Mouse (Mus musculus): ENCODE data around the gene Ddx39b. TPM values are rescaled to one million over a fixed set of nuclear protein-coding genes. Genes with fewer than 3 reads are reported as not detected.
"Not testable (repeated sequence)": the region's sequence is repeated elsewhere in the genome, so short reads cannot be mapped to it uniquely, and the experiment has no call there.

Ddx39b gene
- polyA plus RNA-seq, 1 experiment from 2014 or later: 213 TPM

DNA sequence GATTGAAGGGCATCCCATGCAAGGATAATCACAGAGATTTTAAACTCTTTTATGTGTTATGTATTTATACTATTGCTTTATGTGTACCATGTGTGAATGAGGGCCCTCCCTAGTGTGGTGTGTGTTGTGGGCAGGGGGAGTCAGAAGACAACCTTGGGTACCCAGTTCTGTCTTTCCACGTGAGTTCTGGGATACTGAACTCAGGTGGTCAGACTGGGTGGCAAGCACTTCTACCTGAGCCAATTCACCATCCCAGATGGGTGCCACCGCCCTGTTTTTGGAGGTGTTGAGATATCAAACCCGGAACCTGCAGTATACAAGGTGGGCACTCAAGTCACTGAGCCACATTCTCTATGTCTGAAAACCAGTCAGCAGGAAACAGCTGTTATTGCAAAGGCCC is 30.7 kb downstream of the Ddx39b start:
- 66% methylated on average over 3 of the region's 3 CpGs for WGBS
- H3K4me3 ChIP-seq: no peak overlapping the region
- no peaks in the 10 kb centered on the region for H3K36me3 ChIP-seq
- H3K27ac ChIP-seq: no peak overlapping the region
- H3K9ac ChIP-seq: no peak overlapping the region
- H3K9me3 ChIP-seq (replicated peaks): no peaks in the 10 kb centered on the region
- no peak overlapping the region for H3K4me2 ChIP-seq
- ATAC-seq (replicated peaks; ENCODE audit: insufficient number of reproducible peaks, insufficient read depth, low FRiP score, low read depth): no peak
- peaks cover 32% of the 10 kb centered on the region for H3K27me3 ChIP-seq
- no peaks in the 10 kb centered on the region for H3K4me1 ChIP-seq (replicated peaks)

DNA sequence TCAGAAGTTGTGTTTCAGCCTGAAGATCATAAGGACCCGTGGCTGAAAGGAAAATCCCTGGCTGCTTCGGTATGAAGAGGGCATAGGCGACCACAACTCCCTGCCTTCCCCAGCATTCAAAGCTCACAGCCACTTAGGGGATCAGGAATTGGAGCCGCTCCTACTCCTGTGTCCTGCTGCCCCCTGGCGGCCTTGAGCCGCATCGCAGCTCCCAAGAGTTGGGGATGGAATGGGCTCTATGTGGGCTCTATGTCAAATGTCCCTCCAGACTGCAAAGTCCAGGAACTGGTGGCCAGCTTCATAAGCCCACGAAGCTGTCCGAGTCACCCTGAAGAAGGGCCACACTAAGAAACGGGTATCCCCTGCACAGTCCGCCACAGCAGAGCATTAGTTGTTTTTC is 33.2 kb downstream of the Ddx39b start:
- H3K4me1 ChIP-seq (replicated peaks): no peaks in the 10 kb centered on the region
- H3K4me3 ChIP-seq: no peak overlapping the region
- H3K27me3 ChIP-seq: peaks cover 32% of the 10 kb centered on the region
- H3K9me3 ChIP-seq (replicated peaks): no peaks in the 10 kb centered on the region
- H3K9ac ChIP-seq: no peak overlapping the region
- 6% methylated on average over 11 of the region's 11 CpGs for WGBS
- no peak overlapping the region for H3K27ac ChIP-seq
- no peak overlapping the region for H3K4me2 ChIP-seq
- H3K36me3 ChIP-seq: no peaks in the 10 kb centered on the region
- no peak; the same call in 1 of the 2 replicates for ATAC-seq (replicated peaks; ENCODE audit: insufficient number of reproducible peaks, insufficient read depth, low FRiP score, low read depth)

DNA sequence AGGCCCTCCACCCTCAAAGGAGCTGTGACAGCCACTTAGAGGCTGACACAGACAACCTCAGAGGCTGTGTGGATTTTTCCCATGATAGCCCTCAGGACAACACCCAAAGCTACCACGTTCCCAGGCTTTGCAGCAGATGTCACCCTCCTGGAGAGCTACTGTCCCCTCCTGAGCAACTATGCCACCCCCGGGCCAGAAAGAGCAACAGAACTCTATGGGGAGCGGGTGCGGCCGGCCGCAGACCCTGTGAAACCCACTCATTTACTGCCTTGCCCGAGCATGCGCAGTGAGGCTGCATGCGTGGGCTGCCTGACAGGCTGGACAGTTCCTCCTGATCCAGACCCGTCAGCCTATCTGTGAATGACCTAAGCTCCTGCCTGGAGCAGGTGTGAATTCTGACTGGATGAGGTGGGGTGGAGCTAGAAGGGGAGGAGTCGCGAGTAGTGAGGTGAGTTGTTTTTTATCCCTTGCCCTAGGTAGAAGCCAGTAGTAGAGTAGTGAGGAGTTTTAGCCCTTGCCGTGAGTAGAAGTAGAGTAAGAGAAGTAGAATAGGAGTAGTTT is 34.8 kb downstream of the Ddx39b start:
- H3K4me3 ChIP-seq: no peak overlapping the region
- no peak overlapping the region for H3K27ac ChIP-seq
- no peak for ATAC-seq (replicated peaks; ENCODE audit: insufficient number of reproducible peaks, insufficient read depth, low FRiP score, low read depth)
- 18% methylated on average over 13 of the region's 13 CpGs for WGBS
- H3K4me2 ChIP-seq: no peak overlapping the region
- H3K9me3 ChIP-seq (replicated peaks): no peaks in the 10 kb centered on the region
- no peak overlapping the region for H3K9ac ChIP-seq
- no peaks in the 10 kb centered on the region for H3K36me3 ChIP-seq
- H3K27me3 ChIP-seq: peaks cover 32% of the 10 kb centered on the region
- H3K4me1 ChIP-seq (replicated peaks): no peaks in the 10 kb centered on the region

DNA sequence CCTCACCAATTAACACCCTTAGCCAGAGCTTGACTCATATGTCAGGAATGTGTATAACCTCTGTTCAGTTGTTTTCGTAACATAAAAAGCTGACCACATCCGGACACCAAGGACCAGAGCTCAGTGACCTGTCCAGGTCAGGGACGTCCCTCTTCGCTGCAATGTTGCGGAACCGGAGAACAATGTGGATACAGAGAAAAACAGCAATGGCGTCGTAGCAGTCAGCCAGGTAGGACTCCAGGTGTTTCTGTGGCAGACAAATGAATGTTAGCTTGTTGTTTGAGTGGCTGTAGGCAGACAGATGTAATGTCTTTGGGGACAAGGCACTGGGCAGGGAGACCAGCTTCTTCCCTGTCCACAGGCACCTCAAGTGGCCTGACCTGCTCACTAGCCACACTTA is 36.5 kb downstream of the Ddx39b start:
- H3K27me3 ChIP-seq: peaks cover 32% of the 10 kb centered on the region
- H3K9ac ChIP-seq: no peak overlapping the region
- H3K27ac ChIP-seq: no peak overlapping the region
- no peak overlapping the region for H3K4me3 ChIP-seq
- no peaks in the 10 kb centered on the region for H3K9me3 ChIP-seq (replicated peaks)
- no peak overlapping the region for H3K4me2 ChIP-seq
- no peaks in the 10 kb centered on the region for H3K36me3 ChIP-seq
- 81% methylated on average over 8 of the region's 8 CpGs for WGBS
- ATAC-seq (replicated peaks; ENCODE audit: insufficient number of reproducible peaks, insufficient read depth, low FRiP score, low read depth): no peak
- no peaks in the 10 kb centered on the region for H3K4me1 ChIP-seq (replicated peaks)

DNA sequence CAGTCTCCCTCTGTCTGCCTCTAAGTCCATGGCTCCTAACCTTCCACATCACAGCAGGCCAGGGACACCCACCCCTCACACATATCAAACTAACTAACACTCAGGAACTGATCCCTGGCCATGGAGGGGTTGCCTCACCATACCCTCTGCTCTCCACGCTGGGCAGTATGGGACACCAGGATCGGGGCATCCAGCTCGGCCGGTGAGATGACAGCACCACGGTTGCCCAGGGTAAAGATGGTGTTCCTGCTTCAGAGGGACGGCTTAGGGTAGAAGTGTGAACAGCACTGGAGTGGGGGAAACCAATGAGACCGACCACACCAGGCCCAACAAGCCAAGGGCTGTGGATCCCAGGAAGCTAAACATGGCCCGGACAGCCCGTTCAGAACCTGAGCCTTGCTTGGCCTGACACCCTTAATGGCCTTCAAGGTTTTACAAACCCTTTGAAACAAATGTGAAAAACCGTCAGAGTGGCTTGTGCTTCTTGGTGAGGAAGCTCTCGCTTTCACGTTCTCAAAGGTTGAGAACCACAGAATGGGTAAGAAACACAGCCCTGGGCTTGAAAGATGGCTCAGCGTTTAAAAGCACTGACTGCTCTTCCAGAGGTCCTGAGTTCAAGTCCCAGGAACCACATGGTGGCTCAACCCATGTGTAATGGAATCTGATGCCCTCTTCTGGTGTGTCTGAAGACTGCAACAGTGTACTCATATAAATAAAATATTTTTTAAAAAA is 37.6 kb downstream of the Ddx39b start:
- no peaks in the 10 kb centered on the region for H3K9me3 ChIP-seq (replicated peaks)
- no peaks in the 10 kb centered on the region for H3K36me3 ChIP-seq
- H3K27me3 ChIP-seq: peaks cover 32% of the 10 kb centered on the region
- no peaks in the 10 kb centered on the region for H3K4me1 ChIP-seq (replicated peaks)
- 79% methylated on average over 13 of the region's 13 CpGs for WGBS
- H3K27ac ChIP-seq: no peak overlapping the region
- no peak overlapping the region for H3K4me2 ChIP-seq
- H3K4me3 ChIP-seq: no peak overlapping the region
- ATAC-seq (replicated peaks; ENCODE audit: insufficient number of reproducible peaks, insufficient read depth, low FRiP score, low read depth): no peak
- no peak overlapping the region for H3K9ac ChIP-seq

DNA sequence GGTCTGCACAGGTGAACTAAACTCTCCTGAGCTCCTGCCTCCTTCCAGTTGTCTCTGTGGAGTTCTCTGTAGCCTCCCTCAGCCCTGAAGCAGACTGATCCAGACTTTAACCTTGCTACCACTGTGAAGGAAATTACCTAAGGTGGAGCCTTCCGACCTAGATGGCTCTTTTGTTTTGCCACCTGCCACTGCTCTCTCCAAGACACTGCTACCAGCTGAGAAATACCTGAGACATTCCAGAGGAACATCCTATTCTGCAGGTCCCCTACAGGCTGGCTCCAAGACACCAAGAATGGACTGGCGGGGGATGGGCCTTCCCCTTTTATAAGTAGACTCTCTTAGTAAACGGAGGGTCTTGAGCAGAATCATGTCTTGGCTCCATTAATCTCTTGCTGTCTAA is 38.7 kb downstream of the Ddx39b start:
- no peak overlapping the region for H3K27ac ChIP-seq
- no peak for ATAC-seq (replicated peaks; ENCODE audit: insufficient number of reproducible peaks, insufficient read depth, low FRiP score, low read depth)
- no peak overlapping the region for H3K4me3 ChIP-seq
- no peaks in the 10 kb centered on the region for H3K36me3 ChIP-seq
- peaks cover 28% of the 10 kb centered on the region for H3K27me3 ChIP-seq
- no peaks in the 10 kb centered on the region for H3K9me3 ChIP-seq (replicated peaks)
- WGBS: 69% methylated on average over 3 of the region's 3 CpGs
- no peaks in the 10 kb centered on the region for H3K4me1 ChIP-seq (replicated peaks)
- H3K4me2 ChIP-seq: no peak overlapping the region
- H3K9ac ChIP-seq: no peak overlapping the region

DNA sequence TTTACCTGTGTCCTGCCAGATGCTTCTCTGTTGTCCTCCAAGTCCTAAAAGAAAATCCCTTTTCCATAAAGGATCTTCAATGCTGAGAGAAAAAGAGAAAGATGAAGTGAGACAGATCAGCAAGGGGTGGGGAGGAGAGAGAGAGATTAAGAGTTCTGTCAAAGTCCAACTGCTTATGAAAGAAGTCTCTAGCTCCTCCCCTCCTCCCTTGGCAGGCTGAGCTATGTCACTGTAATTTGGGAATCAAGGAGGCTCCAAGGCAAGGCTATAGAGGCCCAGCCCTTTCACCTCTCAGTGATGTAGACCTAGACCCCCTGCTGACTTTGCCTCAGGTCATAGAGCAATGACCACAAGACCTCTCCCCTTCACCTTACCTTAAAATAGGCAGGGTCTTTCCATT is 43.9 kb downstream of the Ddx39b start:
- Histone ChIP-seq H3K27me3 (peaks cover 12% of the 10 kb centered on the region; the same call in 1 of the 2 replicates), H3K4me1 (replicated peaks) (no peaks in the 10 kb centered on the region), H3K4me2 (no peak overlapping the region), H3K9ac (no peak overlapping the region), H3K27ac (no peak overlapping the region), H3K4me3 (no peak overlapping the region), H3K9me3 (replicated peaks) (no peaks in the 10 kb centered on the region), H3K36me3 (no peaks in the 10 kb centered on the region)
- no peak for ATAC-seq (replicated peaks; ENCODE audit: insufficient number of reproducible peaks, insufficient read depth, low FRiP score, low read depth)

DNA sequence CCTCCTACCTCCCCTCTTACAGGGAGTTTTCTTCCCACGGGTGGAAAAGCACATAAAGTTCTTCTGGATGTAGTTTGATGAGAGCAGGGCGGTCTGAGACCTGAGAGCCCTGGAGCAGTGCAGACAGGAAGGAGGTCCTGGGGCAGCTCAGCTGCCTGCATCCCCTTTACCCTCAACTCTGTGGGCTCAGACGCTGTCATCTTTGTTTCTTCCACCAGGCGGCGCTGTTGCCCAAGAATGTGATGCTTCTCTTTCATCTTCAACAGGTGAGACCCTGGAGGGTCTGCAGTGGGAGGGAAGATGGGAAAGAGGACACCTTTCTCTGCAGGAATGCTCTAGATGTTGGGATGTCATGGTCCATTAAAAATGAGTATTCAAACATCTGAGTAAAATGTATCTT is 54.2 kb downstream of the Ddx39b start:
- H3K9ac ChIP-seq; ATAC-seq (replicated peaks; ENCODE audit: insufficient number of reproducible peaks, insufficient read depth, low FRiP score, low read depth); H3K27ac ChIP-seq; H3K36me3 ChIP-seq; H3K9me3 ChIP-seq (replicated peaks); H3K4me3 ChIP-seq; H3K4me1 ChIP-seq (replicated peaks); H3K4me2 ChIP-seq: not testable (repeated sequence)
- peaks cover 12% of the 10 kb centered on the region; the same call in 1 of the 2 replicates for H3K27me3 ChIP-seq
- 7% methylated on average over 5 of the region's 5 CpGs for WGBS

DNA sequence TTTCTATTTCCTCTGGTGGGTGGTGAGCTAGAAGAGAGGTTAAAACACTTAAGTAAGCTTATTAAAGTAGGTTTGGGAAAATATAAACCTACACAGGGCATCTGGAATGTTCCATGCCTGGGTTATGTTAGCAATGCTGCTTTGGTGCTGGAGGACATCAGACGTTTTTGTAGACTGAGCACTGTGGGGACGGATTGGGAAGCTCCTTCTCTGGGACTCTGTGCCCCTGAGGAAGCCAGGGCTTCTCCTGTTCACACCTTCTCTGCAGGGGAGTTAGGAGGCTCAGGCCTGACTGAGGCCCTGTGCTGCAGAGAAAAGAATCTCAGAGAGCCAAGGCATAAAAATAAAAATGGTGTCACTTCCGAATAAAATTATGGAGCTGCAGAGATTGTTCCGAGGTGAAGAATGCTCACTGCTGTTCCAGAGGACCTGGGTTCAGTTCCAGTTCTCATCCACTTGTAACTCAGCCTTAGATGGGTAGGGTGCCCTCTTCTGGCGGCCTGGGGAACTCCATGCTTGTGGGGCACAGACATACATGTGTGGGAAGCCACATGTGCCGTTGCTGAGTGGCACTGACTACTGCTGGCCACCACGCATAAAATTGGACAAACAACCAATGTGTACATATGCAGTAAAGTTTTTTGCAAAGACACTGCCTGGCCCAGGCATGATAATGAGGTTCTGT is 58.9 kb downstream of the Ddx39b start:
- not testable (repeated sequence) for H3K4me3 ChIP-seq; H3K4me1 ChIP-seq (replicated peaks); H3K4me2 ChIP-seq; ATAC-seq (replicated peaks; ENCODE audit: insufficient number of reproducible peaks, insufficient read depth, low FRiP score, low read depth); H3K9me3 ChIP-seq (replicated peaks); H3K36me3 ChIP-seq; H3K27ac ChIP-seq; H3K9ac ChIP-seq; H3K27me3 ChIP-seq
- WGBS: 85% methylated on average over 7 of the region's 7 CpGs

DNA sequence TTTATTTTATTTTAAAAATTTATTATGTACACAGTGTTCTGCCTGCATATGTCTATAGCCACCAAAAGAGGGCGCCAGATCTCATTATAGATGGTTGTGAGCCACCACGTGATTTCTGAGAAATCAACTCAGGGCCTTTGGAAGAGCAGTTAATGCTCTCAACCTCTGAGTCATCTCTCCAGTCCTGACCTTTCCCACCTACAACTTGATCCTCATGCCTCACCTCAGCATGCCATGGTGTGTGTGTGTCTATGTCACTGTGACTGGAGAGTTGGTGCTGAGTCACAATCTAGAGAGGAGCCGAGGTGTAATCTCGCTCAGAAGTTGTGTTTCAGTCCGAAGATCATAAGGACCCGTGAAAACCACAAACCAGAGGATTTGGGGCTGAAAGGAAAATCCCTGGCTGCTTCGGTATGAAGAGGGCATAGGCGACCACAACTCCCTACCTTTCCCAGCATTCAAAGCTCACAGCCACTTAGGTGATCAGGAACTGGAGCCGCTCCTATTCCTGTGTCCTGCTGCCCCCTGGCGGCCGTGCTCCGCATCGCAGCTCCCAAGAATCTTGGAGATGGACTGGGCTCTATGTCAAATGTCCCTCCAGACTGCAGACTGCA is 60.2 kb downstream of the Ddx39b start:
- Histone ChIP-seq H3K9me3 (replicated peaks) (no peaks in the 10 kb centered on the region), H3K4me3 (no peak overlapping the region), H3K36me3 (no peaks in the 10 kb centered on the region), H3K27ac (no peak overlapping the region), H3K9ac (no peak overlapping the region), H3K4me1 (replicated peaks) (no peaks in the 10 kb centered on the region), H3K27me3 (peaks cover 8% of the 10 kb centered on the region), H3K4me2 (no peak overlapping the region)
- 24% methylated on average over 13 of the region's 13 CpGs for WGBS
- ATAC-seq (replicated peaks; ENCODE audit: insufficient number of reproducible peaks, insufficient read depth, low FRiP score, low read depth): no peak

DNA sequence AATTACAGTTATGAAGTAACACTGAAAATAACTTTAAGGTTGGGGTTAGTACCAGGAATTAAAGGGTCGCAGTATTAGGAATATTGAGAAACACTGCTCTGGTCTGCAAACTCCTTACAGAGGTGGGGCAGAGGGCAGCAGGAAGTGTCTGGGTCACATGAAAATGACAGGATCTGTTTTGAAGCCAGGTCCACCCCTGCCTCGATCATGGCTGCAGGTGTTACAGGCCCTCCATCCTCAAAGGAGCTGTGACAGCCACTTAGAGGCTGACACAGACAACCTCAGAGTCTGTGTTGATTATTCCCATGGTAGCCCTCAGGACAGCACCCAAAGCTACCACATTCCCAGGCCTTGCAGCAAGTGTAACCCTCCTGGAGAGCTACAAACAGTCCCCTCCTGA is 61.7 kb downstream of the Ddx39b start:
- no peak overlapping the region for H3K4me3 ChIP-seq
- no peaks in the 10 kb centered on the region for H3K9me3 ChIP-seq (replicated peaks)
- no peaks in the 10 kb centered on the region for H3K36me3 ChIP-seq
- H3K27me3 ChIP-seq: peaks cover 18% of the 10 kb centered on the region
- ATAC-seq (replicated peaks; ENCODE audit: insufficient number of reproducible peaks, insufficient read depth, low FRiP score, low read depth): no peak
- H3K9ac ChIP-seq: no peak overlapping the region
- H3K4me2 ChIP-seq: no peak overlapping the region
- H3K4me1 ChIP-seq (replicated peaks): no peaks in the 10 kb centered on the region
- no peak overlapping the region for H3K27ac ChIP-seq
- WGBS: 59% methylated on average over 2 of the region's 2 CpGs
